Mouse (Mus musculus) spleen, adult 2 months (tissue): Measurements from ENCODE around the gene Cdk18. TPM values are rescaled to one million over a fixed set of nuclear protein-coding genes. Genes with fewer than 3 reads are reported as not detected.

Experiments used
- DNase-seq, 2 experiments: peaks; one replicate each; pipeline versions ENCODE4 v3.0.0 to v3.0.0-alpha.2; 2012 to 2021; ENCODE audit warnings: low spot score in 2 of 2, low read depth in 1 of 2
- H3K27ac ChIP-seq: fragments of 200-500 bp; 2 replicates; pipeline ENCODE4 v1.5.1; 2012; ENCODE audit warnings: low read length, inconsistent platforms; ENCODE audit not compliant: insufficient read depth
- H3K27me3 ChIP-seq: fragments of 200-500 bp; 2 replicates; pipeline ENCODE4 v1.6.1; 2012; ENCODE audit warnings: mild to moderate bottlenecking, moderate library complexity, low read length, inconsistent platforms; ENCODE audit not compliant: control insufficient read depth, insufficient read depth
- H3K36me3 ChIP-seq: fragments of 200-500 bp; 2 replicates; pipeline ENCODE4 v1.6.1; 2012; ENCODE audit warnings: mild to moderate bottlenecking, low read length, inconsistent platforms; ENCODE audit not compliant: control insufficient read depth, insufficient read depth
- H3K4me1 ChIP-seq: fragments of 200-500 bp; 2 replicates; pipeline ENCODE4 v1.6.1; 2011; ENCODE audit warnings: inconsistent platforms; ENCODE audit not compliant: control insufficient read depth, insufficient read depth, insufficient read length
- H3K4me3 ChIP-seq: fragments of 200-500 bp; 2 replicates; pipeline ENCODE4 v1.5.1; 2011; ENCODE audit warnings: mild to moderate bottlenecking, inconsistent platforms; ENCODE audit not compliant: insufficient read depth, insufficient read length; ENCODE audit errors: extremely low read depth
- CTCF ChIP-seq: fragments of 200-500 bp; IDR thresholded peaks from 2 replicates; pipeline ENCODE4 v1.5.1; 2011; ENCODE audit warnings: mild to moderate bottlenecking, inconsistent platforms; ENCODE audit not compliant: insufficient read depth, insufficient read length, insufficient replicate concordance; ENCODE audit errors: extremely low read depth
- POLR2A ChIP-seq: fragments of 200-500 bp; IDR thresholded peaks from 2 replicates; pipeline ENCODE4 v1.6.1; 2011; ENCODE audit warnings: low read depth, low read length, inconsistent platforms
- WGBS: fragments of 180-500 bp; shearing (Covaris S2); methylation state at CpG from one replicate; pipeline ENCODE4 v1.1.7; 2018; 5-methylcytosine and 5-hydroxymethylcytosine counted together
- polyA plus RNA-seq: library from polyadenylated mRNA; depleted of rRNA; stranded (reverse); fragments of >200 nt; gene quantifications from 2 replicates; pipeline ENCODE4 v1.2.3, GENCODE M21; 2012; rRNA removed

The Cdk18 gene
- polyA plus RNA-seq = 2.3 and 2.5 TPM in 2 replicates

GRCm38 (mm10) chr1:132139416-132139864 lies at the start of gene Cdk18:
Gene Cdk18 (minus strand): TSS chr1:132139684.
- WGBS = under 1% methylated on average over 30 of the region's 30 CpGs
- no peak for DNase-seq
- Histone ChIP-seq H3K27ac (no peak within 1 kb of the TSS), H3K27me3 (peaks cover 12% of the 10 kb centered on the region), H3K4me3 (peak within 1 kb of the TSS; percentile 47), H3K36me3 (no peaks in the 10 kb centered on the region), H3K4me1 (no peaks in the 10 kb centered on the region)
- TF ChIP-seq CTCF (no peak), POLR2A (no peak)

DNA sequence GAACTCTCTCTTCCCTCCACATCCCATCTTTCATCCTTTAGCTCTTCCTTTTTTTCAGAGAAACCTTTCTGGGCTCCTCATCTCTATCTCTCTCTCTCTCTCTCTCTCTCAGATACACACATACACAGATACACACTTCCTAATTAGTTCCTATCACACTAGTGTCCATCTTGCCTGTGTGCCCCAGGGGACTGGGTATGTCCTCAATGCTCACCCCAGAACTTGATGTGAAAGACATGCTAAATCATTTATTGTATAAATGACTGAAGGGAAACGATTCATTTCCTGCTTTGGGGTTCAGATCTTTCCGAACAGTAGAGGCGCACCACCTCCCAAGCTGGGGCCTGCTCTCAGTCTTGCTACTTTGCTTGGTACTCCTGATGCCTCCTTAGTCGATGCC lies 49.7 kb upstream of the Cdk18 start:
- no peak overlapping the region for H3K27ac ChIP-seq
- no peaks in the 10 kb centered on the region for H3K36me3 ChIP-seq
- WGBS = 14% methylated on average over 4 of the region's 4 CpGs
- TF ChIP-seq CTCF = no peak
- no peak for TF ChIP-seq POLR2A
- H3K27me3 ChIP-seq = peaks cover 26% of the 10 kb centered on the region
- no peak for DNase-seq
- H3K4me1 ChIP-seq = peaks cover 5% of the 10 kb centered on the region
- no peak overlapping the region for H3K4me3 ChIP-seq

DNA sequence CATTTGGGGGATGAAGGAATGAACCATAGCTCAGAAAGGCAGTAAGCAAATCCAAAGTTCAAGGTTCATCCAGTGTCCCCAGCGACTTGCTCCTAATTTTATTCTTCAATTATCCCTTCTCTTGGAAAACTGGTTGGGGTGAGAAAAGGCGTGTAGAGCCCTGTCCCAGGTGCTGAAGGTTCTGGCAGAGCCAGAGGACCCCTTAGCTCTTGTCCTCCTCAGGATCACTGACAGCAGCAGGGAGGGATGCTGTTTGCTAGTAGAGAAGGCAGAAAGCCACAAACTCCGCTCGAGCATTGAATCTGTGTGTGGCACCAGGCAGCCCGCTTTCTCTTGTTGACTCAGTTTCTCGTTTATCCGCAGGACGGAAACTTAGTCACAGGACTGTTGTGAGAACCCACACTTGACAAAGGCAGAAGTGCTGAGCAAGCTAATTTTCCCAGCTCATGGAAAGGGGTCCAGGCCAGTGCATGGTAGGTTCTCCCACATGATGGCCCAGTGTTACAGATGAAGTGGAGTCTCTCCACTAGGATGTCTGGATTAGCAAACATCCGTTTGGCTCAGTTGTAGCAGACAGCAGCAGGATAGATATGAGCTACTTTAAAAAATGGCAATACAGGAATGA lies 49.1 kb upstream of the Cdk18 start:
- no peak for DNase-seq
- 46% methylated on average over 9 of the region's 9 CpGs for WGBS
- H3K4me1 ChIP-seq = peaks cover 5% of the 10 kb centered on the region
- H3K27ac ChIP-seq = no peak overlapping the region
- no peak overlapping the region for H3K4me3 ChIP-seq
- H3K27me3 ChIP-seq = peaks cover 26% of the 10 kb centered on the region
- H3K36me3 ChIP-seq = no peaks in the 10 kb centered on the region
- TF ChIP-seq POLR2A (no peak), CTCF (no peak)

DNA sequence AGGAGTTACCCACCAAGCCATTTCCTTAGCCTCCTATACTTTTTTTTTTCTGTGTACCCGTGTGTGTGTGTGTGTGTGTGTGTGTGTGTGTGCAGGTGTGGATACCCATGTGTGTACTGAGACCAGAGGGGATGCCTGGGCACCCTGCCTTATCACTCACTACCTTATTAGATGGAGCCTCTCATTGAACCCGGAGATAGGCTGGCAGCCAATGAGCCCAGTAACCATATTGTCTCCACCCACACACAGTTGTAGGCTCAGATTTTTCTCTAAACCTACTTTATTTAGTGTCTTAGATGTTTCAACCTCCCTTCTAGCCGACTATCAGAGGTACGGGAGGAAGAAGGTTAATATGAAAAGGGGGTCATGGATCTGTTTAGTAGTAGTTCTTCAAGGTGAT lies 46.8 kb upstream of the Cdk18 start:
- Histone ChIP-seq H3K27ac (no peak overlapping the region), H3K4me3 (no peak overlapping the region), H3K27me3 (peaks cover 17% of the 10 kb centered on the region), H3K36me3 (no peaks in the 10 kb centered on the region), H3K4me1 (peaks cover 5% of the 10 kb centered on the region)
- TF ChIP-seq CTCF = no peak
- TF ChIP-seq POLR2A = no peak
- WGBS = 81% methylated on average over 4 of the region's 4 CpGs
- no peak for DNase-seq

DNA sequence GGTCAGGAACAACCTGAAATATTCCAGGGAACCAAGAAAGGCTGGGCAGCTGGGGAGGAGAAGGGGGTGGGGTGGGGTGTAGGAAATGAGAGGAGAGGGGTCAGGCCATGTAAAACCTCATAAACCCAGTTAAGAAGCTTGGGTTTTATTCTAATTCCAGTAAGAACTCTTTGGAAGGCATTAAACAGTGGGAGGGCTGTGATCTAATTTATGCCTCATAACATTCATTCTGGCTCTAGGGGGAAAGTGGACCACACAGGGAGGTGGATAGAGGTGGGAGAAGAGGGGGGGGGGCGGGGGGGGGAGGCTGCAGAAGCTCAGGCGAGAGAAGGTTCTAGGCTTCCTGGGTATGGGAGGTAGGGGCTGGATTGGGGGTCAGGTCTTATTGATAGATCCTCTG lies 32.1 kb upstream of the Cdk18 start:
- DNase-seq = no peak
- WGBS = 88% methylated on average over 1 of the region's 2 CpGs
- no peaks in the 10 kb centered on the region for H3K27me3 ChIP-seq

GRCm38 (mm10) chr1:132170698-132171097 lies 31.2 kb upstream of the Cdk18 start:
- 11% methylated on average over 6 of the region's 6 CpGs for WGBS
- no peak for DNase-seq
- H3K36me3 ChIP-seq = no peaks in the 10 kb centered on the region
- H3K27me3 ChIP-seq = no peaks in the 10 kb centered on the region
- no peak overlapping the region for H3K4me3 ChIP-seq
- H3K27ac ChIP-seq = no peak overlapping the region
- TF ChIP-seq POLR2A (no peak), CTCF (no peak)
- H3K4me1 ChIP-seq = no peaks in the 10 kb centered on the region

More for the DNA sequence above, 32.1 kb upstream of the Cdk18 start:
- H3K36me3 ChIP-seq = no peaks in the 10 kb centered on the region
- H3K27ac ChIP-seq = no peak overlapping the region
- H3K4me3 ChIP-seq = no peak overlapping the region
- no peaks in the 10 kb centered on the region for H3K4me1 ChIP-seq
- TF ChIP-seq POLR2A (no peak), CTCF (no peak)

DNA sequence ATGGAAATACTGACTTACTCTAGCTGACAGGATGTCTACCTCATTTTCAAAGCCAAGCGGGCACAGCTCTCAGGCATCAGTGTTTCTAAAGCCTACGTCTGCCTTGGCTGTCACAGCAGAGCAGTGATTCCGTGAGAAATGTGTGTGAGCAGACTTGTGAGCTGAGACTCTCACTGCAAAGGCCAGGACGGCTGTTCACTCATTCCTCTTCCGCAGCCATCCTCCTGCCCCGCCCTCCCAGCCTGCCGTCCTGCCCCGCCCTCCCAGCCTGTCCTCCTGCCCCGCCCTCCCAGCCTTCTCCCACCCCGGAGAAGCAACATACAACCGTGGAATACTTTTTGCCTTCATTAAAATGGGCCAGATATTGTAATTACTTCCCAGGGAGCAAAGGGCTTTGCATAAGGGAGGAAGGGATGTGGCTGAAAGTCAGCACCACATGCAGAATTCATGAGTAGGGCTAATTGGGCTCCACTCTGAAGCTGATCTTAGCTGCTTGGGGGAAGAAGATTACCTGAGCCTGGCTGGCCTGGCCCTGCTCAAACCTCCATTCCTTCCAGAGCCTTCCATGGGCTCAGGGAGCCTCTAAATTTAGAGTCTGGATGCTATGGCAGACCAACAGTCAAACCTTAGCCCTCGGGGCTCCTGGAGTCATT lies 28.8 kb upstream of the Cdk18 start:
- H3K36me3 ChIP-seq = no peaks in the 10 kb centered on the region
- WGBS = 11% methylated on average over 12 of the region's 12 CpGs
- H3K4me3 ChIP-seq = no peak overlapping the region
- H3K27me3 ChIP-seq = no peaks in the 10 kb centered on the region
- H3K4me1 ChIP-seq = no peaks in the 10 kb centered on the region
- TF ChIP-seq POLR2A (no peak), CTCF (no peak)
- DNase-seq = no peak
- no peak overlapping the region for H3K27ac ChIP-seq
